Mouse (Mus musculus) adrenal gland, postnatal 25 days (tissue): Measurements from ENCODE around the gene Adgrg7. TPM values are rescaled to one million over a fixed set of nuclear protein-coding genes. Genes with fewer than 3 reads are reported as not detected.

ENCODE experiments used
- DNase-seq: peaks from one replicate; pipeline ENCODE4 v3.0.0; 2021; ENCODE audit warnings: mixed read lengths
- total RNA-seq: library from RNA; stranded (reverse); gene quantifications from 2 replicates; pipeline ENCODE4 v1.2.3, GENCODE M21; 2021

Gene Adgrg7
- total RNA-seq, 1 experiment from 2014 or later, result not detected

GRCm38 (mm10) chr16:56710071-56710470, 85.6 kb downstream of the Adgrg7 start:
- DNase-seq, result no peak

GRCm38 (mm10) chr16:56705731-56706130, 89.9 kb downstream of the Adgrg7 start:
- DNase-seq, result no peak

DNA sequence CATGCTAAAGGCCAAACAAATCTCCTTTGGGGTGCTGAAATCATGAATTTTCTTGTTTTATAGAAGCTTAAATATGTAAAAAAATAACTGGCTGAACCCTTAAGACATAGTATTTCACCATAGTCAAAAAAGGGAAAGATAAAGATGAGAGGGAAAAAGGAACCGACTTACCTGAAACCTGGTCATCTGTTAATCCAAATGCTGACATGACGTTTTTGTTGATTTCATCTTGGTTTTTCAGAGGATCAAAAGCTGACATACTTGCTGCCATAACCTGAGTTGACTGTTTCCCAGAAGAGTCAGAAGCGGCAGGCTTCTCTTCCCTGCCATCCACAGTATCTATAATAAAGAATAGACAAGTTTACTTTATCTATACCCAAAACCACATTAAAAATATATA, 94.8 kb downstream of the Adgrg7 start:
- no peak for DNase-seq

GRCm38 (mm10) chr16:56696448-56696847, 99.2 kb downstream of the Adgrg7 start:
- DNase-seq, result no peak

- DNase-seq, result no peak
Measured at GRCm38 (mm10) chr16:56690715-56691114, 104.9 kb downstream of the Adgrg7 start.

DNA sequence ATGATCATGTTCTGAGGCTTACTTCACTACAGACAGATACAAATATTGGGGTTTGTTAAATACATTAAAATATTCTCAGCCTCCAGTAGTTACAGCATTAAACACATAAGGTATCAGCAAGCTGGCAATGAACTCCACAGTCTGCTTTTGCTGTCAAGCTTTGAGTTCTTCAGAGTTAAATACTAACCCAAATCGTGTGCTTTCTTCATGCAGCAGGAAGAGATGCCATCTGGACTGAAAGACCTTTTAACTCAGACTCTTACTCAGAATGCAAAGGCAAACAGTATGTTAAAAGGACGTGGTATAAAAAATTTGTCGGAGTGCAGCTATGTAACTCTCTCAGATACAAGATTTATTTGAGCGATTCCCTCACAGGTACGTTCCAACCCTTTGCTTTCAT, 108.9 kb downstream of the Adgrg7 start:
- no peak for DNase-seq

DNA sequence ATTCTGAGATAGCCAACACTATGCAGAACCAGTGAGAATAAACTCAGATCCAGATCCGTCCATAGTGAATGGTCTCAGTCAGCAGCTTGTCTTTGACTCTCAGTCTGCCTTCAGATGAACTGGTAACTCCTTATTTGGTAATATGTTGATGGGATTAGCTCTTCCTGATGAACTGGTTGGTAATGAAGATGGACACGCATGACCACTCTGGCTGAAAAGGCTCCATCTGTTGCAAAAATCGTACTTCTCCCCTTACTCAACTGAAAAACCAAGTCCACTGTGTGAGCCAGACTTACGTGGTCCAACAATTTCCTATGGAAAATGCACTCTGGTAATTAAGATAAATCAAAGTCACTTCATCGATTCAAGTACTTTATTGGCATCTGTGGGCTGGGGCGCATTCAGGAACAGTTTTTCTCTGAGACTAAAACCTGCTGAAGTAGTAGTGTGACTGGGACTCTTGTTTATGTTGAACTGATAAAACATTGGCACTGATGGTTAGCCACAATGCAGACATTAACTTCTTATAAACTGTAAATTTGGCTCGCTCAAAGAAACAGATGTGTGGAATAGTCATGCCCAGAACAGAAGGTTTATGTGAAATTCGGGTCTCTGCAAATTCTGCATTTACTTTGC, 114.5 kb downstream of the Adgrg7 start:
- DNase-seq, result no peak

GRCm38 (mm10) chr16:56677146-56677545, 118.5 kb downstream of the Adgrg7 start:
- DNase-seq, result no peak

Other genes with a start within 250 kb of the Adgrg7 start
- gene Tfg, start 78.4 kb downstream of the Adgrg7 start, total RNA-seq, result 66.0 and 79.1 TPM in 2 replicates
- 3.3 and 3.6 TPM in 2 replicates for gene Tmem45a, start 90.3 kb upstream of the Adgrg7 start, total RNA-seq
- gene Lnp1, start 132.2 kb upstream of the Adgrg7 start, total RNA-seq, result not detected in 2 replicates